Mouse (Mus musculus) kidney, postnatal 0 days (tissue): ENCODE measurements at regions not wholly inside any gene's neighbourhood (a gene's known extent, or its start where the extent isn't known, plus 50 kb on each side); places are given as distances from the start of the nearest gene placed in this dataset.

ENCODE experiments used
- ATAC-seq: fragments of 200-750 bp; cut with Nextera tagmentation; replicated peaks from 2 replicates; pipeline ENCODE4 v1.8.0; 2017; ENCODE audit warnings: low read depth, moderate number of reproducible peaks, moderate TSS enrichment, moderate library complexity; ENCODE audit not compliant: low FRiP score
- DNase-seq: peaks from one replicate; pipeline ENCODE4 v3.0.0-alpha.2; 2016; ENCODE audit warnings: low spot score
- H3K27ac ChIP-seq: fragments of 300-500 bp; sonication (generic); 2 replicates; pipeline ENCODE4 v1.5.1; 2014; ENCODE audit warnings: mild to moderate bottlenecking
- H3K27me3 ChIP-seq: fragments of 300-500 bp; sonication (generic); 2 replicates; pipeline ENCODE4 v1.6.1; 2014; ENCODE audit warnings: low read length, mixed read lengths; ENCODE audit not compliant: insufficient read depth
- H3K36me3 ChIP-seq: fragments of 300-500 bp; sonication (generic); 2 replicates; pipeline ENCODE4 v1.6.1; 2014; ENCODE audit warnings: low read length, mixed read lengths; ENCODE audit not compliant: insufficient read depth
- H3K4me1 ChIP-seq: fragments of 300-500 bp; sonication (generic); replicated peaks from 2 replicates; pipeline ENCODE4 v1.6.1; 2014; ENCODE audit warnings: antibody characterized with exemption, low read length, mixed read lengths; ENCODE audit not compliant: insufficient read depth
- H3K4me2 ChIP-seq: fragments of 300-500 bp; sonication (generic); 2 replicates; pipeline ENCODE4 v1.6.1; 2014; ENCODE audit warnings: mild to moderate bottlenecking, low read length, moderate library complexity, mixed read lengths
- H3K4me3 ChIP-seq: fragments of 300-500 bp; sonication (generic); replicated peaks from 2 replicates; pipeline ENCODE4 v1.5.1; 2014; ENCODE audit warnings: low read depth, low read length
- H3K9ac ChIP-seq: fragments of 300-500 bp; sonication (generic); 2 replicates; pipeline ENCODE4 v1.6.1; 2014; ENCODE audit warnings: low read depth, low read length
- H3K9me3 ChIP-seq: fragments of 300-500 bp; sonication (generic); replicated peaks from 2 replicates; pipeline ENCODE4 v1.6.1; 2016; ENCODE audit warnings: low read length, inconsistent platforms, mixed read lengths
- CTCF ChIP-seq: IDR thresholded peaks from 2 replicates; pipeline ENCODE4 v1.5.1; 2016; ENCODE audit warnings: antibody characterized with exemption, low read depth, mild to moderate bottlenecking, moderate library complexity
- WGBS: fragments of 180-500 bp; shearing (Covaris S2); extraction: QIAGEN DNeasy Blood & Tissue Kit; methylation state at CpG from one replicate; pipeline ENCODE4 v1.1.7; 2014; 5-methylcytosine and 5-hydroxymethylcytosine counted together

DNA sequence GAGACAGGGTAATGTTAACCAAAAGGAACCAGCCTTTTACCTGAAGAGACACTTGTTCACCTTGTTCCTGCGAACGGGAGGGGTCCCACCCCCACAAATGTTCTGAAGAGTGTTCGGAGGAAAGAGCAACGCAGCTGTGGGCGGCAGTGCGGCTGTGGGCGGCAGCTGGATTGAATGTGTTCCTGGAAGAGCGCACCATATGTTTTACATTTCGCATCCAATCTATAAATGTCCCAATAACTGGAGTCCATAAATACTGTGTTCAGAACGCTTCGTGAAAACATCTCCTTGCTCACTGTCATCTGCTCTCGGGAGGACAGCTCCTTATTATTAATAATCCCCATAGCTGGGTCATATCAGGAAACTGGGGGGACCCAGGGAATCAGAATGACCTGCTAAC is 309.2 kb upstream of the Hs6st1 start:
- Histone ChIP-seq H3K4me1 (no peaks in the 10 kb centered on the region), H3K9ac (no peak overlapping the region), H3K4me3 (no peak overlapping the region), H3K36me3 (no peaks in the 10 kb centered on the region), H3K4me2 (no peak overlapping the region), H3K27ac (no peak overlapping the region), H3K9me3 (no peaks in the 10 kb centered on the region), H3K27me3 (no peaks in the 10 kb centered on the region)
- ATAC-seq (no peak), DNase-seq (no peak)
- 69% methylated on average over 12 of the region's 12 CpGs for WGBS
- TF ChIP-seq CTCF, result no peak

DNA sequence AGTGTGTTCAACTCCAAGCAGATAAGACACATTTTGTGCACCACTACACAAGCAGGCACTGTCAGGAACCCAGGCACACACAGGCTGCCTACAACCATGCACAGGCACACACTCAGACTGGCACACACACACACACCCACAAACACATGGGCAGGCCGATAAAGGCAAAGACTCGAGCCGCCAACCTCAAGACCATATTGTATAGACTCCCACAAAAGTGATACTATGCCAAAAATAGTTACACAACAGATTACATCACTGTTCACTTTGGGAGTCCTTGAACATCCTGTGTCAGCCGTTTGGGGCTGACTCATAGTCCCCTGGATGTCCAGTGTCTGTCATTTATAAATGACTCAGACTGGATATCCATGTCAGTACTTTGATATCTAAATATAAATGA is 308.6 kb upstream of the Hs6st1 start:
- no peaks in the 10 kb centered on the region for H3K36me3 ChIP-seq
- no peak for ATAC-seq
- no peak overlapping the region for H3K4me3 ChIP-seq
- no peak overlapping the region for H3K27ac ChIP-seq
- H3K4me1 ChIP-seq, result no peaks in the 10 kb centered on the region
- no peak for DNase-seq
- H3K9me3 ChIP-seq, result no peaks in the 10 kb centered on the region
- no peak overlapping the region for H3K9ac ChIP-seq
- WGBS, result 65% methylated on average over 4 of the region's 4 CpGs
- no peak for TF ChIP-seq CTCF
- H3K27me3 ChIP-seq, result no peaks in the 10 kb centered on the region
- H3K4me2 ChIP-seq, result no peak overlapping the region

DNA sequence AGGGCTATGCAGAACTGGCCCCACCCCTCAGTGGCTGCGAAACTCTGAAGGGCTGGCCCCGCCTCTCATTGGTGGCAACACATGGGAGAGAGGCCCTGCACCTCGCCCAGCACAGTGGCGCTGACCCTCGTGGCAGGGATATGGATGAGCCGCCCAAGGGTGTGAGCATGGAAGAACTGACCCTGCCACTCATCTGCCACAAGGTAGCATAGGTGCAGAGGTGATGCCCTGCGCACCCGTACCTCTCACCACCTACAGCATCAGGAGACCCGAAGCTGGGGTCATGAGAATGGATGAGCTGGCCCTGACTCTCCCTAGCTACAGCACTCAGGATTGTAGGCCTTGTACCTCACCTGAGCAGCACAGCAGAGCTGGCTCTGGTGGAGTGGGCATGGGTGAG is 305.1 kb upstream of the Hs6st1 start:
- DNase-seq (no peak), ATAC-seq (0 out of 2 replicates have a peak, but pooled peaks have one; percentile 13)
- TF ChIP-seq CTCF, result no peak
- no peak overlapping the region for H3K27ac ChIP-seq
- no peaks in the 10 kb centered on the region for H3K9me3 ChIP-seq
- 85% methylated on average over 9 of the region's 9 CpGs for WGBS
- H3K27me3 ChIP-seq, result no peaks in the 10 kb centered on the region
- no peaks in the 10 kb centered on the region for H3K4me1 ChIP-seq
- H3K9ac ChIP-seq, result no peak overlapping the region
- no peak overlapping the region for H3K4me2 ChIP-seq
- no peak overlapping the region for H3K4me3 ChIP-seq
- no peaks in the 10 kb centered on the region for H3K36me3 ChIP-seq

- Histone ChIP-seq H3K27me3 (no peaks in the 10 kb centered on the region), H3K4me2 (no peak overlapping the region), H3K27ac (no peak overlapping the region), H3K4me3 (no peak overlapping the region), H3K36me3 (no peaks in the 10 kb centered on the region), H3K4me1 (no peaks in the 10 kb centered on the region), H3K9me3 (no peaks in the 10 kb centered on the region), H3K9ac (no peak overlapping the region)
- DNase-seq (no peak), ATAC-seq (no peak)
- 87% methylated on average over 10 of the region's 10 CpGs for WGBS
- no peak for TF ChIP-seq CTCF
Measured at GRCm38 (mm10) chr1:35763456-35763855, 304.7 kb upstream of the Hs6st1 start.

- Histone ChIP-seq H3K27me3 (no peaks in the 10 kb centered on the region), H3K36me3 (no peaks in the 10 kb centered on the region), H3K9me3 (no peaks in the 10 kb centered on the region), H3K4me3 (no peak overlapping the region), H3K27ac (no peak overlapping the region), H3K4me1 (no peaks in the 10 kb centered on the region), H3K4me2 (no peak overlapping the region), H3K9ac (no peak overlapping the region)
- WGBS, result 77% methylated on average over 1 of the region's 1 CpGs
- no peak for TF ChIP-seq CTCF
- DNase-seq (no peak), ATAC-seq (no peak)
Measured at GRCm38 (mm10) chr1:35764068-35764467, 304.1 kb upstream of the Hs6st1 start.

GRCm38 (mm10) chr1:35765692-35766091 is 302.5 kb upstream of the Hs6st1 start:
- H3K4me2 ChIP-seq, result no peak overlapping the region
- WGBS, result 92% methylated on average over 4 of the region's 4 CpGs
- DNase-seq (peak; percentile 12), ATAC-seq (no peak)
- H3K9ac ChIP-seq, result no peak overlapping the region
- H3K27me3 ChIP-seq, result no peaks in the 10 kb centered on the region
- no peaks in the 10 kb centered on the region for H3K36me3 ChIP-seq
- peak; percentile 31; the same call in 1 of the 2 replicates for TF ChIP-seq CTCF
- no peaks in the 10 kb centered on the region for H3K4me1 ChIP-seq
- H3K4me3 ChIP-seq, result no peak overlapping the region
- H3K9me3 ChIP-seq, result no peaks in the 10 kb centered on the region
- H3K27ac ChIP-seq, result no peak overlapping the region

GRCm38 (mm10) chr1:35766271-35766670 is 301.9 kb upstream of the Hs6st1 start:
- Histone ChIP-seq H3K4me1 (no peaks in the 10 kb centered on the region), H3K9me3 (no peaks in the 10 kb centered on the region), H3K4me3 (no peak overlapping the region), H3K4me2 (no peak overlapping the region), H3K9ac (no peak overlapping the region), H3K36me3 (no peaks in the 10 kb centered on the region), H3K27ac (no peak overlapping the region), H3K27me3 (no peaks in the 10 kb centered on the region)
- no peak for DNase-seq
- TF ChIP-seq CTCF, result no peak
- no peak for ATAC-seq
- 62% methylated on average over 5 of the region's 5 CpGs for WGBS
